Mouse (Mus musculus): ENCODE results near the gene Fbrs.
"Not testable (repeated sequence)": the region's sequence is repeated elsewhere in the genome, so short reads cannot be mapped to it uniquely, and the experiment has no call there.

Fbrs gene

GRCm38 (mm10) chr7:127476336-127476735 is 2.7 kb upstream of the Fbrs start:
- DNase-seq (ENCODE audit: low read depth, low spot score): no peak

- no peak for DNase-seq (ENCODE audit: low read depth, low spot score)
Measured at GRCm38 (mm10) chr7:127476855-127477254, 2.1 kb upstream of the Fbrs start.

GRCm38 (mm10) chr7:127477687-127478634 is 1.0 kb upstream of the Fbrs start:
- peak; percentile 99 for DNase-seq (ENCODE audit: low read depth, low spot score)

- DNase-seq (ENCODE audit: low read depth, low spot score): no peak
Measured at GRCm38 (mm10) chr7:127479318-127480225, 573 bp downstream of the Fbrs start.

- DNase-seq (ENCODE audit: low read depth, low spot score): no peak
Measured at GRCm38 (mm10) chr7:127480321-127480720, 1.3 kb downstream of the Fbrs start.

- DNase-seq (ENCODE audit: low read depth, low spot score): no peak
Measured at GRCm38 (mm10) chr7:127485416-127485815, 6.4 kb downstream of the Fbrs start.

GRCm38 (mm10) chr7:127488364-127488763 is 9.4 kb downstream of the Fbrs start:
- not testable (repeated sequence) for DNase-seq (ENCODE audit: low read depth, low spot score)

GRCm38 (mm10) chr7:127489982-127490381 is 11.0 kb downstream of the Fbrs start:
- no peak for DNase-seq (ENCODE audit: low read depth, low spot score)

- DNase-seq (ENCODE audit: low read depth, low spot score): no peak
Measured at GRCm38 (mm10) chr7:127491846-127492245, 12.8 kb downstream of the Fbrs start.

GRCm38 (mm10) chr7:127494648-127495047 is 15.6 kb downstream of the Fbrs start:
- no peak for DNase-seq (ENCODE audit: low read depth, low spot score)

GRCm38 (mm10) chr7:127497382-127497781 is 18.4 kb downstream of the Fbrs start:
- no peak for DNase-seq (ENCODE audit: low read depth, low spot score)

GRCm38 (mm10) chr7:127498407-127498806 is 19.4 kb downstream of the Fbrs start:
- DNase-seq (ENCODE audit: low read depth, low spot score): no peak

- DNase-seq (ENCODE audit: low read depth, low spot score): no peak
Measured at GRCm38 (mm10) chr7:127508291-127508690, 29.3 kb downstream of the Fbrs start.

GRCm38 (mm10) chr7:127509830-127510229 is 30.8 kb downstream of the Fbrs start:
- not testable (repeated sequence) for DNase-seq (ENCODE audit: low read depth, low spot score)

- DNase-seq (ENCODE audit: low read depth, low spot score): no peak
Measured at GRCm38 (mm10) chr7:127511241-127511640, 32.2 kb downstream of the Fbrs start.

GRCm38 (mm10) chr7:127511808-127512230 is 32.8 kb downstream of the Fbrs start, which contains the start of gene Srcap:
Srcap (plus strand) TSS chr7:127511983.
- peak; percentile 94 for DNase-seq (ENCODE audit: low read depth, low spot score)

GRCm38 (mm10) chr7:127512231-127513015 is 33.4 kb downstream of the Fbrs start:
- DNase-seq (ENCODE audit: low read depth, low spot score): peak; percentile 83

- DNase-seq (ENCODE audit: low read depth, low spot score): no peak
Measured at GRCm38 (mm10) chr7:127513016-127513390, 34.0 kb downstream of the Fbrs start.

- DNase-seq (ENCODE audit: low read depth, low spot score): no peak
Measured at GRCm38 (mm10) chr7:127513781-127514180, 34.8 kb downstream of the Fbrs start.

- DNase-seq (ENCODE audit: low read depth, low spot score): no peak
Measured at GRCm38 (mm10) chr7:127515846-127516245, 36.8 kb downstream of the Fbrs start.

GRCm38 (mm10) chr7:127516344-127516743 is 37.3 kb downstream of the Fbrs start:
- DNase-seq (ENCODE audit: low read depth, low spot score): no peak
